In genomic region chr3:98147706-98148105, GRCm38 (mm10) we compare ENCODE assay signal across 22 mouse cellular contexts. TPM values are rescaled to one million over a fixed set of nuclear protein-coding genes. Genes with fewer than 3 reads are reported as not detected.
"Had no signal": no experiment of that assay in that cellular context is flagged by ENCODE, and none has a peak within 500 bp of the region (broad histone marks: within the 10 kb centered on the region; RNA-seq: fewer than 3 reads in every experiment).

No protein-coding gene starts in this region.

- H3K27ac ChIP-seq: layer of hippocampus, adult 2 months; left cerebral cortex, adult 2 months; limb, embryonic 15.5 days; liver, embryonic 13.5 days; midbrain, embryonic 13.5 days; neural tube, embryonic 15.5 days had no signal

- ATAC-seq: midbrain, embryonic 13.5 days had no signal

- H3K9ac ChIP-seq: limb, embryonic 15.5 days; liver, embryonic 13.5 days; midbrain, embryonic 13.5 days; neural tube, embryonic 15.5 days had no signal

- H3K9me3 ChIP-seq: limb, embryonic 15.5 days; liver, embryonic 13.5 days; midbrain, embryonic 13.5 days; neural tube, embryonic 15.5 days had no signal

- H3K4me2 ChIP-seq: limb, embryonic 15.5 days; liver, embryonic 13.5 days; midbrain, embryonic 13.5 days; neural tube, embryonic 15.5 days had no signal

- H3K4me3 ChIP-seq: layer of hippocampus, adult 2 months; left cerebral cortex, adult 2 months; limb, embryonic 15.5 days; liver, embryonic 13.5 days; midbrain, embryonic 13.5 days; neural tube, embryonic 15.5 days had no signal

- DNase-seq: kidney, postnatal 10 days; kidney, postnatal 4 days; liver, embryonic 13.5 days; lung, adult 18-20 months; right cerebral cortex, adult 18-20 months; right cerebral cortex, postnatal 25 days; thymus, postnatal 4 days had no signal

- H3K4me1 ChIP-seq: limb, embryonic 15.5 days; liver, embryonic 13.5 days; midbrain, embryonic 13.5 days; neural tube, embryonic 15.5 days had no signal

- H3K27me3 ChIP-seq: limb, embryonic 15.5 days; liver, embryonic 13.5 days; midbrain, embryonic 13.5 days; neural tube, embryonic 15.5 days had no signal

RNA-seq across cellular contexts. Expression of gene Adam30, which starts 12.7 kb away (rescaled TPM):
- total RNA-seq: layer of hippocampus, adult 2 months; layer of hippocampus, postnatal 10 days; left cerebral cortex, adult 2 months; left cerebral cortex, postnatal 14 days; midbrain, postnatal 0 days had no signal
- polyA plus RNA-seq: kidney, embryonic 14.5 days; limb, embryonic 11.5 days; limb, embryonic 15.5 days; liver, embryonic 13.5 days; lung, embryonic 16.5 days; midbrain, embryonic 13.5 days; midbrain, postnatal 0 days; neural tube, embryonic 11.5 days; neural tube, embryonic 15.5 days; small intestine, adult 2 months; stomach, embryonic 16.5 days; thymus, postnatal 0 days had no signal
